Mouse (Mus musculus): ENCODE data around the gene Ostf1. TPM values are rescaled to one million over a fixed set of nuclear protein-coding genes. Genes with fewer than 3 reads are reported as not detected.

The Ostf1 gene
- total and polyA plus RNA-seq, 2 experiments = 26.5 to 42.5 TPM

- Histone ChIP-seq H3K9ac (ENCODE audit: low read depth, low read length) (peak overlapping the region; percentile 19; the same call in 1 of the 2 replicates), H3K4me3 (ENCODE audit: insufficient read depth, low read depth, low read length) (peak overlapping the region; percentile 13; the same call in 1 of the 2 replicates), H3K27me3 (ENCODE audit: control insufficient read depth, insufficient read depth, low read length) (no peaks in the 10 kb centered on the region), H3K79me2 (ENCODE audit: control insufficient read depth, insufficient read depth, low read length) (no peaks in the 10 kb centered on the region), H3K36me3 (ENCODE audit: control insufficient read depth, insufficient read depth, low read length) (no peaks in the 10 kb centered on the region), H3K4me1 (ENCODE audit: control insufficient read depth, insufficient read depth, low read length) (peaks cover 27% of the 10 kb centered on the region), H3K27ac (replicated peaks; ENCODE audit: insufficient read depth, low read depth, low read length) (peak overlapping the region; percentile 81)
- DNase-seq (ENCODE audit: extremely low read depth, low read depth, low spot score) = peak; percentile 94
- no peak for TF ChIP-seq POLR2A (IDR thresholded peaks at IDR 0.05; ENCODE audit: extremely low read depth, insufficient read depth, low read length)
- TF ChIP-seq CTCF (IDR thresholded peaks at IDR 0.05; ENCODE audit: low read depth, low read length) = no peak
- 31% methylated on average over 12 of the region's 12 CpGs for WGBS
Measured at GRCm38 (mm10) chr19:18567936-18568827, 63.4 kb downstream of the Ostf1 start.

- H3K4me3 ChIP-seq (ENCODE audit: insufficient read depth, low read depth, low read length) = no peak overlapping the region
- H3K27me3 ChIP-seq (ENCODE audit: control insufficient read depth, insufficient read depth, low read length) = no peaks in the 10 kb centered on the region
- H3K27ac ChIP-seq (replicated peaks; ENCODE audit: insufficient read depth, low read depth, low read length) = peak overlapping the region; percentile 4; the same call in 1 of the 2 replicates
- H3K4me1 ChIP-seq (ENCODE audit: control insufficient read depth, insufficient read depth, low read length) = peaks cover 27% of the 10 kb centered on the region
- H3K36me3 ChIP-seq (ENCODE audit: control insufficient read depth, insufficient read depth, low read length) = no peaks in the 10 kb centered on the region
- TF ChIP-seq POLR2A (IDR thresholded peaks at IDR 0.05; ENCODE audit: extremely low read depth, insufficient read depth, low read length) (no peak), CTCF (IDR thresholded peaks at IDR 0.05; ENCODE audit: low read depth, low read length) (no peak)
- WGBS = 92% methylated on average over 11 of the region's 11 CpGs
- DNase-seq (ENCODE audit: extremely low read depth, low read depth, low spot score) = no peak
- no peak overlapping the region for H3K9ac ChIP-seq (ENCODE audit: low read depth, low read length)
- no peaks in the 10 kb centered on the region for H3K79me2 ChIP-seq (ENCODE audit: control insufficient read depth, insufficient read depth, low read length)
Measured at GRCm38 (mm10) chr19:18567501-18567900, 64.1 kb downstream of the Ostf1 start.

- H3K36me3 ChIP-seq (ENCODE audit: control insufficient read depth, insufficient read depth, low read length) = no peaks in the 10 kb centered on the region
Measured at GRCm38 (mm10) chr19:18557708-18558107, 73.9 kb downstream of the Ostf1 start.

GRCm38 (mm10) chr19:18555645-18556044 is 76.0 kb downstream of the Ostf1 start:
- WGBS = 82% methylated on average over 2 of the region's 2 CpGs
- no peak overlapping the region for H3K9ac ChIP-seq (ENCODE audit: low read depth, low read length)
- H3K27me3 ChIP-seq (ENCODE audit: control insufficient read depth, insufficient read depth, low read length) = no peaks in the 10 kb centered on the region
- H3K36me3 ChIP-seq (ENCODE audit: control insufficient read depth, insufficient read depth, low read length) = no peaks in the 10 kb centered on the region
- H3K4me3 ChIP-seq (ENCODE audit: insufficient read depth, low read depth, low read length) = no peak overlapping the region
- H3K4me1 ChIP-seq (ENCODE audit: control insufficient read depth, insufficient read depth, low read length) = no peaks in the 10 kb centered on the region
- DNase-seq (ENCODE audit: extremely low read depth, low read depth, low spot score) = no peak
- no peak overlapping the region for H3K27ac ChIP-seq (replicated peaks; ENCODE audit: insufficient read depth, low read depth, low read length)
- H3K79me2 ChIP-seq (ENCODE audit: control insufficient read depth, insufficient read depth, low read length) = no peaks in the 10 kb centered on the region
- TF ChIP-seq POLR2A (IDR thresholded peaks at IDR 0.05; ENCODE audit: extremely low read depth, insufficient read depth, low read length) (no peak), CTCF (IDR thresholded peaks at IDR 0.05; ENCODE audit: low read depth, low read length) (no peak)

More at GRCm38 (mm10) chr19:18557708-18558107, 73.9 kb downstream of the Ostf1 start:
- Histone ChIP-seq H3K27me3 (ENCODE audit: control insufficient read depth, insufficient read depth, low read length) (no peaks in the 10 kb centered on the region), H3K27ac (replicated peaks; ENCODE audit: insufficient read depth, low read depth, low read length) (no peak overlapping the region), H3K9ac (ENCODE audit: low read depth, low read length) (no peak overlapping the region), H3K4me1 (ENCODE audit: control insufficient read depth, insufficient read depth, low read length) (no peaks in the 10 kb centered on the region), H3K4me3 (ENCODE audit: insufficient read depth, low read depth, low read length) (no peak overlapping the region), H3K79me2 (ENCODE audit: control insufficient read depth, insufficient read depth, low read length) (no peaks in the 10 kb centered on the region)
- TF ChIP-seq CTCF (IDR thresholded peaks at IDR 0.05; ENCODE audit: low read depth, low read length) (peak; percentile 39), POLR2A (IDR thresholded peaks at IDR 0.05; ENCODE audit: extremely low read depth, insufficient read depth, low read length) (no peak)
- WGBS = 67% methylated on average over 1 of the region's 1 CpGs
- DNase-seq (ENCODE audit: extremely low read depth, low read depth, low spot score) = peak; percentile 36

GRCm38 (mm10) chr19:18548668-18549067 is 83.0 kb downstream of the Ostf1 start:
- no peaks in the 10 kb centered on the region for H3K27me3 ChIP-seq (ENCODE audit: control insufficient read depth, insufficient read depth, low read length)
- H3K9ac ChIP-seq (ENCODE audit: low read depth, low read length) = no peak overlapping the region
- H3K27ac ChIP-seq (replicated peaks; ENCODE audit: insufficient read depth, low read depth, low read length) = no peak overlapping the region
- no peaks in the 10 kb centered on the region for H3K79me2 ChIP-seq (ENCODE audit: control insufficient read depth, insufficient read depth, low read length)
- TF ChIP-seq POLR2A (IDR thresholded peaks at IDR 0.05; ENCODE audit: extremely low read depth, insufficient read depth, low read length) (no peak), CTCF (IDR thresholded peaks at IDR 0.05; ENCODE audit: low read depth, low read length) (peak; percentile 36)
- peak; percentile 46 for DNase-seq (ENCODE audit: extremely low read depth, low read depth, low spot score)
- no peak overlapping the region for H3K4me3 ChIP-seq (ENCODE audit: insufficient read depth, low read depth, low read length)
- no peaks in the 10 kb centered on the region for H3K4me1 ChIP-seq (ENCODE audit: control insufficient read depth, insufficient read depth, low read length)
- H3K36me3 ChIP-seq (ENCODE audit: control insufficient read depth, insufficient read depth, low read length) = no peaks in the 10 kb centered on the region
- WGBS = 9% methylated on average over 4 of the region's 4 CpGs

Other genes with a start within 250 kb of the Ostf1 start
- 32.2 and 47.4 TPM in 2 replicates for gene Nmrk1, start 127 bp upstream of the Ostf1 start, total RNA-seq (2014; rRNA removed)
- gene Nmrk1, start 127 bp upstream of the Ostf1 start, polyA plus RNA-seq (2012; rRNA removed) = 12.6 and 21.9 TPM in 2 replicates
- 10.9 and 11.9 TPM in 2 replicates for gene Carnmt1, start 38.9 kb upstream of the Ostf1 start, total RNA-seq (2014; rRNA removed)
- gene Carnmt1, start 38.9 kb upstream of the Ostf1 start, polyA plus RNA-seq (2012; rRNA removed) = 4.7 and 5.4 TPM in 2 replicates
- 7.1 and 9.5 TPM in 2 replicates for gene D030056L22Rik, start 81.4 kb upstream of the Ostf1 start, total RNA-seq (2014; rRNA removed)
- gene D030056L22Rik, start 81.4 kb upstream of the Ostf1 start, polyA plus RNA-seq (2012; rRNA removed) = 5.0 and 5.7 TPM in 2 replicates
- 0.27 and 0.83 TPM in 2 replicates for gene Trpm6, start 118.2 kb upstream of the Ostf1 start, total RNA-seq (2014; rRNA removed)
- gene Trpm6, start 118.2 kb upstream of the Ostf1 start, polyA plus RNA-seq (2012; rRNA removed) = 0.09 TPM in 2 replicates

All from liver, adult 2 months (tissue).